19 mouse cellular contexts compared by ENCODE assay signal in genomic region chr2:69681931-69682330, GRCm38 (mm10). TPM values are rescaled to one million over a fixed set of nuclear protein-coding genes. Genes with fewer than 3 reads are reported as not detected.
"Had no signal": no experiment of that assay in that cellular context is flagged by ENCODE, and none has a peak within 500 bp of the region (broad histone marks: within the 10 kb centered on the region; RNA-seq: fewer than 3 reads in every experiment).

No protein-coding gene starts in this region.

- H3K36me3 ChIP-seq: stomach, embryonic 15.5 days had no signal

- H3K4me3 ChIP-seq: neural tube, embryonic 12.5 days; neural tube, embryonic 13.5 days; neural tube, embryonic 15.5 days; stomach, embryonic 15.5 days had no signal

- DNase-seq: retina, postnatal 1 day; right cerebral cortex, adult 18-20 months; right cerebral cortex, postnatal 14 days; right cerebral cortex, postnatal 25 days; right cerebral cortex, postnatal 4 days; spleen, adult 18-20 months; thymus, adult 18-20 months; thymus, adult 2 months; thymus, postnatal 14 days; thymus, postnatal 25 days; thymus, postnatal 36 days; thymus, postnatal 4 days had no signal

- H3K27ac ChIP-seq: neural tube, embryonic 12.5 days; neural tube, embryonic 13.5 days; neural tube, embryonic 15.5 days; stomach, embryonic 15.5 days; stomach, postnatal 0 days had no signal

- H3K9me3 ChIP-seq: neural tube, embryonic 12.5 days; neural tube, embryonic 13.5 days; neural tube, embryonic 15.5 days; stomach, embryonic 15.5 days had no signal

- H3K9ac ChIP-seq: neural tube, embryonic 12.5 days; neural tube, embryonic 13.5 days; neural tube, embryonic 15.5 days; stomach, embryonic 15.5 days had no signal

- H3K27me3 ChIP-seq: neural tube, embryonic 12.5 days; neural tube, embryonic 13.5 days; neural tube, embryonic 15.5 days; stomach, embryonic 15.5 days had no signal

- H3K4me2 ChIP-seq: neural tube, embryonic 12.5 days; neural tube, embryonic 13.5 days; neural tube, embryonic 15.5 days; stomach, embryonic 15.5 days had no signal

- H3K4me1 ChIP-seq: neural tube, embryonic 12.5 days; stomach, embryonic 15.5 days had no signal

RNA-seq across cellular contexts. Expression of gene Klhl41, which starts 12.0 kb away (rescaled TPM):
- polyA plus RNA-seq: small intestine, adult 2 months; spleen, adult 2 months had no signal

RNA-seq across cellular contexts. Expression of gene Bbs5, which starts 35.0 kb away (rescaled TPM):
- polyA plus RNA-seq: small intestine, adult 2 months had no signal
